Mouse (Mus musculus) testis, postnatal 14 days (tissue): ENCODE measurements around the gene Amotl1.

ENCODE experiments used
- DNase-seq: peaks from one replicate; pipeline ENCODE4 v3.0.0; 2021; ENCODE audit warnings: low spot score

The Amotl1 gene

DNA sequence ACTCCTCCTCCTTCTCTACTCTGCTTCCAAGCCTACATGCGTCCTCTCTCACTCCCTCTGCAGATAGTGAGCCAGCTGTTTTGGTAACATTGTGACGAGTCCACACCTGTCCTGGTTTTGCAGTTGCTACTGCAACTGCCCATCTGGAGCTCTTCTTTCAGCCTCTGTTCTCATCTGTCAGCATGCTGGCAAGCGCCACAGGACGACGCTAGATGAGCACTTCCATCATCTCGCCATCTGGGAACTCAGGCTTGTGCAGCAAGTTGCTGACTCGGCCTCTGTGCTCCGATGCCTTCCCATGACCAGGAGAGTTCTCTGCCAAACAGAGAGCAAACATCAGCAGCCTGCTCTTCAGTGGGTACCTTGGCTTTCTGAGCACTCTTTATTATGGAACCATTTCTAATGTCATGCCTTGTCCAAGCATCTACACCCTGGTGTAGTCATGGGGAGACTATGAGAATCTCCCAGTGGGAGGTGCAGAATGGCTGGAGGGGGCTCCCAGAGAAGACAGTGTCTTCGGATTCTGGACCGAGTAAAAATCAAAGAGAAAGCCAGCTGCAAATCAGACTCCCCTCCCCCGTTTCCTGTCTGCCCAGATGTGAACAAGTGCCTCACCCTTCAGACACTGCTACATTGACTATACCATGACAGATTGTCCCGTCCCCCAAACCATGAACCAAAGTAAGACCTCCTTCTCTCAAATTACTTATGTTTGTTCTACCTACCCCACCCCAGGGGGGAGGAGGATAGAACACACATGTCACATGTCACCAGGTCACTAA lies 97.1 kb downstream of the Amotl1 start:
- DNase-seq = peak; percentile 54

DNA sequence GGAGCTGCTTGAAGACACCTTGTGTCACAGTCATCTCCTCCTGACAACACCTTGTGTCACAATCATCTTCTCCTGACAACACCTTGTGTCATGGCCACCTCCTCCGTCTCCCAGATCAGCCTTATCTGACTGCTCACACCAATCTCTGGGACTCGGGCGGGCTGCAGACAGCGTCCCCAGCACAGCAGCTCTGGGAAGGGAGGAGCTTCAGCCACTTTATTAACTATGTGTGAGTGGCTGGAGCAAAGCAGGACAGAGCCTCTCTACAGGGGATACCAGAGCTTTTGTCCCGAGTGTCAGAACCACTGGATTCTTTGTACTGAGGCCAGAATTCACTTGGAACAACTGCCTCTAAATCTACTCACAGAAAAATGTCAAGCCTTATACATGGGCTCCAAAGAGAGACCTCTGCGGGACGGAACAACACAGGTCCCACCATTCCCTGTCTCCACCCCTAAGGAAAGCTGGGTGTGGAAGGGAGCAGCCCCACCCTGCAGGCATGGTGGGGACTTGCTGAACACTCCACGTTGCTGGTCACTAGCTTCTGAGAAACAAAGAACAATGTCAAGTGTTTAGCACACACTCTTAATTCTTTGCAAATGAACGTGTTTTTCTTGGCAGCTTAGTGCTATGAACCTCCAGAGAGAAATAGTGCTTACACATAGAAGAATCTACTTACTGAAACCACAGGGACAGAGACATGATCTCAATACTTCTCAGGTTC lies 100.7 kb downstream of the Amotl1 start:
- DNase-seq = no peak

DNA sequence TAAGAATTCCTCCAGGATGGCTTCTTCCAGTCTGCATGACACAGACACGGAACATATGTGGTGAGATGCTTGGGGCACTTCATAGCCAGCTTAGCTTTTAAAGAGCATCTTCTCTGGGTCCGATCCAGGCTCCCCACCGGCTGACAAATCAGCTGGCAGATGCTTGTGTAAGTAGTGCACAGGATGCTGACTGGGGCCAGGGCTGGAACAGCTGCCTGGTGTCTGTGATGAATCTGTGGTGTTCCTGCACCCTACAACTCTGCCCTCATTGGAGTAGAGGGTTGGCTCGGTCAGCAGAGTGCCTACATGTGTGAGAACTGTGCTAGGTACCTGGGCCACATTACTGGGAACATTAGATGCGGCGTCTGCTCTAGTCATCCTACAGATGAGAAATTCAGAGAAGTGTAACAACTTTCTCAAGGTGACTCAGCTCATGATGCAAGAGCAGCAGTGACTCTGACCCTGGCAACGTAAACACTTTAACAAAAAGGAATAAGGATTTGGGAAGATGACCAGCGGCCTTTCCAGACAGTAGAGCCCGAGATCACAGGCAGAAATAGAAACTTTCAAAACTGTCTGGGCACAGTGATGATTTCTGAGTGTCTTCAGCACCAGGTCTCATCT lies 109.9 kb downstream of the Amotl1 start:
- DNase-seq = no peak

DNA sequence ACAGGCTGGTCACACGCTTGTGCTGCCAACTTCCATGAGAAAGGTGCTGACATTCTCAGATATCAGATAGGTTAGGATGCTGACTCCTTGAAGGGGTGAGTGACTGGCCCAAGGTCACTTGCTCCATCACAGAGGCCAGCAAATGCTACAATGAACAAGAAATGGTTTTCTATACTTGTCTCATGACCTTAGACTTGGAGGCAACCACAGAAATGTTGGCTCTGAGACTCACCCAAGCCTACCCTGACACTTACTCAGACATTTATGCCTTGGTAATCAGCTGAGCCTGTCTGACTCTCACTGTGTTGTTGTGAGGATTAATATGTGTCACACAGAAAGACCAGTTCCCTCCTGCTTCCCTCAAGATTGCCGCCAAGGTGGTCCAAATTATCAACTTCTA lies 111.2 kb downstream of the Amotl1 start:
- no peak for DNase-seq

DNA sequence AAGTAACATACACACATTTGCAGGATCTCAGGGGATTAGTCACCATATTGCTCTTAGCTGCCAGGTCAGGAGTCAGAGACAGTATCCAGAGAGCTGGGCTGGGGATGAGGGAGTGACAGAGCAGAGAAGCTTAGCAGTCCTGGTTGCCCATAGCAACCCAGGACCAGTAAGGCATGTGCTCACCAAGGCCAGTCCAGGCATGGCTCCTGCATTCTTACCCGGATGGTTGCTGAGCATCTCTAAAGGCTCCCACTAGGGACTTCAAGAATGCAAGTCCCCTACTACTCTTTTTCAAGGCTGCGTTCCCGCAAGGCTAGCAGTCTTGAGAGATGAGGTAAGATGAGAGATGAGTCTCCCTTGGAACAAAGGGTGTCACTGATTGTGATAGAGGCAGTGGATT lies 112.6 kb downstream of the Amotl1 start:
- no peak for DNase-seq

DNA sequence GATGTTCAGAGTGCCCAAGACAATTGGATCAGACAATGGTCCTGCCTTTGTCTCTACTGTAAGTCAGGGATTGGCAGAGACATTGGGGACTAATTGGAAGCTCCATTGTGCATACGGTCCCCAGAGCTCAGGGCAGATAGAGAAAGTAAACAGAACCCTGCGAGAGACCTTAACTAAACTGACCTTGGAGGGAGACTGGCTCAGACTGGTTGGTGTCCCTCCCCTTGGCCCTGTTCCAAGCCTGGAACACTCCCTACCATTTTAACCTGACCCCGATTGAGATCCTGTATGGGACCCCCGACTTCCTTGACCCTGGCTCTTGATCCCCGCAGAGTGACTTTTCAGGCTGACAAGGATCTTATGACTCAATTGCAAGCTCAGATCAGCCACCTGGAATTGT lies 114.9 kb downstream of the Amotl1 start:
- no peak for DNase-seq

DNA sequence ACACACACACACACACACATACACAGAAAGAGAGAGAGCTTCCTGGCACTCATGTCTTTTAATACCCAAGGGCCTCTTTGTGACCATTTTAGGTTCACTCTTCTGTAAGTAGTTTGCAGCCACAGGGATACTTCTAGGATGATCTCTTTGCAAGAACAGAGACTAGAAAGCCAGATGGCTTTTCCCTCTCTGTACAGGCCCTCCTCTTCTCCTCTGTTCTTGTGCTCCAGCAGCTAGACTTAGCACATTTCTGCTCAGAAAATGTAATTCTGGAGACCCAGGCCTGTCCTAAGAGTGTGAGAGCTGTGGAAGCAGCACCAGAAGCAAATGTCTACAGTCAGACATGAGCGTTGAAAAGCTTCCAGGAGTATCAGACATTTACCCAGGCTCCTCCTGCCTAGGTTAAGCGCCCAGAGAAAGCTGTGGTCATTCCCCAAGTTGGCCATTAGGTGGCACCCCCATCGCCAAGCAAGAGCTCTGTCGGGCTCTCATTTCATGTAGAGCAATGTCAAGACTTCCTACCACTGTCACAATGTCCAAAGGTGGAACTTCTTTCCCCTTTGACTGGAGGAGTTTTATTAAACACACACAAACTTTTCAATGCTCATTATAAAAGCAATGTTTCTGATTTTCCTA lies 121.3 kb downstream of the Amotl1 start:
- peak; percentile 63 for DNase-seq

DNA sequence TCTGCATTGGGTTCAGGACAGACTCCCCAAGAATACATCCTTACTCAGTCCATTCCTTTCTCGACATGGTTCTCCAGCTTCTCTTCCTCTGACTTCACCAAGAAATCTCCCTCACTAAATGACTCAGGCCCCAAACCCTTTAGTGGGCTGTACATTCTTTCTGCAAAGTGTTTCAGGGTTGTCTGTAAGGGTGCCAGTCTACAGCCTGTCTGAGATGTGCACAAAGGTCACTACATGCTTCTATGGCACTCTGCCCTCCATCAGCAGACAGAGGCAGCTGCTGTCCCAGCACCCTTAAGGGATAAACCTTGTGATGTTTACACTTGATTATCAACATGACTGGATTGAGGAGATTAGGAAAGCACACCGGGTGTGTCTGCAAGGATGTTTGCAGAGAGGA lies 123.2 kb downstream of the Amotl1 start:
- no peak for DNase-seq

DNA sequence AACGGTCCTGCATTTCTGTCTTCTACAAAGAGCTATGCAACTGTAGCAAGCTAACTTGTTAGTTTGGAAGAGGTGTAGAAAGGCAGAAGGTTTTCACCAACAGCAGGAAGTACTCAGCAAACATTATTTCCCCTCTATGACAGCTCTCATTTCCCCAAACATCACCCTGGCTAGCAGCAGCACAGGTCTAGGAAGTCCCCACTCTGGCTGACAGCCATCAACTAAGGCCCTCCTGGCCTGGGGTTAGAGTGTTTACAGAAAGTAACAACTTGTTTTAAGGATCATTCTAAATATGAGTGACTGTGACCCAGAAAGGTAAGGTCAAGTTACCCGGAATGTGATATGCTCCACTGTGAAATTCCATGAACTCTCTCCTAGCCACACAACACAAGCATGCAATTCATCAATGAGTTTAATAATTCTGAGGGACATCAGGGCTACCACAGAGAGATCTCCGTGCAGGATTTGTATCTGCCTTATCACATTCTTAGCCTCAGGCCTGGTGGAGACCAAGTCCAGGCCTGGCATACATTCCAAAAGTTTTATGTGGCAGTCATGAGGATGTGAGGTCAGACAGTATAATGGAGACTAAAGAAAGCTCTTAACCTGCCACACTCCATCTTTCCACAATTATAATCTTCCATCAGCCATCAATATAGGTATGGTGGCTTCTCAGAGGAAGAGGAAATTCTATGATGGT lies 123.7 kb downstream of the Amotl1 start:
- no peak for DNase-seq

DNA sequence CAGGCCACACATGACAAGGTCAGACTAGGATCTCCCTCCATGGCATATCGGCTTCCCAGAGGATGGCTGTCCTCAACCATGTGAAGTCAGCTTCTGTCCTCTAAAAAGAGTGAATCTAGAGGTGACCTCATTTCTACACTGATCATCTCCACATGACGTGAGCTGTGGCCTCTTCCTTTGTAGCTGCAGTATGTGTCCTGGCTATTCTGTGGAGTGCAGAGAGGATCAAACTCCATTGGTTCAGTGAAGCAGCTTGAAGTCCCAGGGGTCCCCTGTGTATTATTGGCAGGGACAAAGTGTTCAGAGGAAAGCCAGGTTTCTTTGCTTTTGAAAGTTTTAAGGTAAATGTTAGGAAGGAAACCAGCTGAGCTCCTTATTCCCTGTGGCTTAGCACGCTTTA lies 126.8 kb downstream of the Amotl1 start:
- DNase-seq = no peak

DNA sequence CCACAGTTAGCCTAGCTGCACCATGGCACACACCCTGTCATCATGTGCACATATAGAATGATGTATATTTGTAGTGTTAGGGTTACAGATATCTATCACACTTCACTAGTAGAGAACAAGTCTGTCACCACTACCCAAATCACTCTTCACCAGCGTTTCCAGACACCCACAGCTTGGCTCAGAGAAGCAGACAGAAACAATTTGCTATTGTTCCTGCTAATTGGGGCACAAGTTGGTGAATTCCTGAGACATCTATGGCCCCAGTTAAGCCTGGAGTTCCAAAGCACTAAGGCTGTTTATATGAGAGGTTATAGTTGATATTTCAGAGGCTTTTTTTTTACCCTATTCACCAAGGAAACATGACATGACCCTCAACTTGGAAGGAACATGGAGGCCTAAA lies 127.6 kb downstream of the Amotl1 start:
- no peak for DNase-seq

DNA sequence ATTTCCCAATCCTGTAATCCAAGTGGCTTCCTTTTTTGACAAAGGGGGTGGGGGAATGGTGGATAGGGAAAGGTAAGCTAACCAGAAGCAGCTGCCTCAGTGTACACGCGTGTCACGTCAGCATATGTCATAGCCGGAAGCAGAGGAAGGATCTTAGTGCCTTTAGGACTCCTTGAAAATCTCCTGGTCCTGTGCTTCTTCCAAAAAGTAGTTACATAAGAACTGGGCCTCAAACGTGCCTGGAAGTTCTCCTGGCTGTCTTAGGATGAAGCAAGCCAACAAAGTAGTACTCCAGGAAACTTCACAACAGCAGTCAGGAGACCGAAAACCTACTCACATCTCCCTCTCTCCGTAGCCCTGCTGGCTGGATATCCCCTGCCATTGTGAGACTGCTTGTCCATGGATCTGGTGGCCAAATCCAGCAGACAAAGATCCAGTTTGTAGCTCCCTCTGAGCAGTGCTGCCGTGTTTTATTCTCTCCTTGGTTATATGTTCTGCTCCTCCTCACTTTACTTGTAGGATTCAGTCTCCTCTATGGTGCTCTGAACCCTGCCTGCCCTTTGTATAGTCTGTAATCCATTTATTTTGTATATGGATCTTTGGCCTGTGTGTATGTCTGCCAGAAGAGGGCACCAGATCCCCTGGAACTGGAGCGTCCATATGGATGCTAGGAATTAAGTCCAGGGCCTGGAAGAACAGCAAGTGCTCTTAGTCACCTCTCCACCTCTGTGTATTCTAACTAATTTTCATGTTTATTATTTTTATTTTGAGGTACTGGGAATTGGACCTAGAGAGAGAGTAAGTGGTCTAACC lies 132.0 kb downstream of the Amotl1 start:
- DNase-seq = no peak

DNA sequence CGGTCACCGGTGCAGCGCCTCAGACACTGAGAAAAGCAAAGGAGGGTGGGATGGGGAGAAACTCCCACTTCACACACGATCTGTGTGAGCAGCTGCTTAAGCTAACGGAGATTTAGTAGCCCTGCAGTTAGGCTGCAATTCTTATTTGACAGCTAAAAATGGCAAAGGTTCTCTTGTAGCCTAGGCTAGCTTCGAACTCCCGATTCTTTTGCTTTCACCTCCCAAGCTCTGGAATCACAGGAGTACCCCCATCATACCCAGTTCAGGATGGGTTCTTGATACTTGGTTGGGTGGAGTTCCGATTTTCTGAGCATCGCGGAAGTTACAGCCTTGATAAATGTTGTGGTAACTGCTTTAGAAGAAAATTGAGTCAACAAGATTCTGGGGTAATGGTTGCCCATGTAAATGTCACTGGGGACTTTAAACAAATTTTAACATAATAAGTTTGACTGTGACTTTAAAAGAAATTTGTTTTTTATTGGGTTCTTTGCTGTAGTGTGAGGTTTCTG lies 143.9 kb downstream of the Amotl1 start:
- DNase-seq = no peak

DNA sequence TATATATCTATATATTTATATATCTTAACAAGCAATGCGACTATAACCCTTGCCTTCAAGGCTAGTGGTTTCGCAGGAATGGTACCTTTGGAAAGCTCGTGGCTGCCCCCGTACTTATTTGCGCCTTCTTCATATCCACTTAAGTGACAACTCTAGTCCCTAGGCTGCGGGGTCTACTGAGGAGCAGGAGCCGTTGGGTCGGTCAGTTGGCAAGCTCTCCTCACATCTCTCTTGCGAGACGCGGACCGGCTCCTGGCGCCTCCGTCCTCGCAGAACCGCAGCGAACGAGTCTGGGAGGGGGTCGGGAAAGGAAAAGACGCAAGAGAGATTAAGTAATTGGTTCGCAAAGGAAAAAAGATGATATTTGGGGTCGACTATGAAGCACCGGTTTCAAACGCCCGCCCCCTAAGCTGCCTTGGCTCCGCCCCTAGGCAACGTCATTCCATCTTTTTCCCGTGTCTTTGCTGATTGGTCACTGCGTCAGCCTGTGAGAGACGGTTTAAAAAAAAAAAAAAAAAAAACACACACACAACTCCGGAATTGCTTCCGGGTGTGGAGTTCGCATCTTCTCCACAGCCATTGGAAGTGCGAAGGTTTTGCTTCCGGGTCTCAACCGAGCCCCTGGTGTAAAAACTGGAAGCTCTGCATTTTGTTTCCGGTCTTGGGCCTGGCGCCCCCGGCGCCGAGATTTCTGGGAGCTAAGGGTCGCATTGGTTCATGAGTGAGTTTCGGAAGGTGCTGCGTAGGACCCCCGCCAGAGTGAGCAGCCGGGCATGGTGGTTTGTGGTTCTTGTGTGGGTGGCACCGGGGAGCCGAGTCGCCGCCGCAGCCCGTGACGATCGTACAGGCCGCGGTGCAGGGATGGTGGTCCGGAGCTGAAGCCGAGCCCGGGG lies 144.6 kb downstream of the Amotl1 start, which contains the start of the genes Kdm4d and Cwc15:
Gene Kdm4d, minus strand, starts transcription at position 460 of the 893 bp plus-strand sequence.
Gene Cwc15, plus strand, starts transcription at position 595 of the 893 bp plus-strand sequence.
- peak; percentile 96 for DNase-seq

DNA sequence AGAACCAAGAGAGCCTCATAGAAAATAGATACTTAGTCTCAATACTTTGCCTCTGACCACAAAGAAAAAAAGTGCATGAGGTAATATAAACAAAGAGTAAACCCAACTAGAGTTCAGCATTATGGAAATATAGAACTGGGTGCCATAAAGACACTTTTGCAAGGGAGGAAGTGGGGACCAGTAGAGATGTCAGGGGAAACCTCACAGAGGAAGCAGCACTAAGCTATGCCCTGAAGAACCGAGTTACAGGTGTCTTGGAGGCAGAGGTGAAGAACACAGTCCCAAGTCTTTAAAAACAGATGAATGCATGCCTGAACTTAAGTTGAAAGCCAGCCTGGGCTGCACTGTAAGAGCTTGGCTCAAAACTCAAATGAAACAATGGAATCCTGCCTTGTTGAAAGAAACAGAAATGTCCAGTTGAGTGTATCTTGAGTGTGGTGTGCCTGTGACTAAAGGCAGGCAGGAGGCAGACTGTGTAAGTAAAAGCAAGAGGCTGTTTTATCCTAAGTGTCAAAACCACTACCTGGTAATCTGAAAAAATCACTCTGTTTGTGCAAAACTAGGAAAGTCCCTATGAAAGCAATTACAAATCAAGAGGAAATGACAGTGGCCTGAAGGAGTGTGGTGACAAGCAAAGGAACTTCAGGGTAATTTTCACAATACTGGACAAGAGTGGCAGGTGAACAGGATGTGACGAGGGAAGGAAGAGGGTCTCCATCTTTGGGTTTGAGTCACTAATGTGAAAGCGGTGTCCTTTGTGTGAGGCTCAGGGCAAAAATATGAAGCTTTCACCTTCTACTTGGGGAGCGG lies 145.8 kb downstream of the Amotl1 start:
- no peak for DNase-seq
